Mouse (Mus musculus): ENCODE results near the gene Dpy19l3.

Dpy19l3 gene

DNA sequence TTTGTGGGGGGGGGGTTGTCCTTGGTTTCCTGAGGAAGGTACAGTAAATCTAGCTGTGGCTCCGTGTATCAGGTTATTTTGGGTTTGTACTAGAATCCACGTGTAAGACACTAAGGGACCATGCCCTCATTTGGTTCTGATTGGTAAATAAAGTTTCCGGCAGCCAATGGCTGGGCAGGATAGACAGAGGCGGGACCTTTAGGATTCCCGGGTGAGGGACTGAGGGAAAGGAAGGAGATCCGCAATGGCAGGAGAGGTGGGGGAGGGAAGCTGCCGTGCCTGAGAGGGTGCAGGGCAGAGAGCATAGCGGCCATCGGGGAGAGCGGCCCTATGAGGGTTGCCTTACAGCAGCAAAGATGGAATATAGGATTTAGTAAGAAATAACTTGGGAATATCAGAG is 67.0 kb downstream of the Dpy19l3 start:
- peak; percentile 56 for DNase-seq

- peak; percentile 61 for DNase-seq
Observed at GRCm38 (mm10) chr7:35686756-35687155, 67.5 kb downstream of the Dpy19l3 start.

DNA sequence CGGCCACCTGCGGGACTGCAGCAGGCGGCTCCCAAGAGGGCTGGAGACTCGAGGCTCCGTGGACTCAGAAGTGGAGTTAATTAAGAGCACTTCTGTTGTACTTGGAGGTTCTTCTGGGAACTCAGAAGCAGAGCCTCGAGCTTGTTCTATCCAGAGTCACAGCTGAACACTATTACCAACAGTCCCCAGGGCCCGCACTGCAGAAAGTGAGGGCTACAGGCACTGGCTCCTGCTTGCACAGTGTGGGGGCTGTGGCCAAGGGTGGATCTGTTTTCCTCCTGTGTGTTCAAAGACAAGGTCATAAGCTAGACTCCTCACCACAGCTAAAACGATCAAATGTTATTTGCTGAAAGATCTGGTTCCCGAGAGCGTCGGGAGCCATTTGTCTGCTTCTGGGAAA is 68.0 kb downstream of the Dpy19l3 start:
- peak; percentile 7 for DNase-seq

GRCm38 (mm10) chr7:35683409-35684122 is 70.7 kb downstream of the Dpy19l3 start:
- DNase-seq: no peak

GRCm38 (mm10) chr7:35681559-35681958 is 72.7 kb downstream of the Dpy19l3 start:
- DNase-seq: no peak

DNA sequence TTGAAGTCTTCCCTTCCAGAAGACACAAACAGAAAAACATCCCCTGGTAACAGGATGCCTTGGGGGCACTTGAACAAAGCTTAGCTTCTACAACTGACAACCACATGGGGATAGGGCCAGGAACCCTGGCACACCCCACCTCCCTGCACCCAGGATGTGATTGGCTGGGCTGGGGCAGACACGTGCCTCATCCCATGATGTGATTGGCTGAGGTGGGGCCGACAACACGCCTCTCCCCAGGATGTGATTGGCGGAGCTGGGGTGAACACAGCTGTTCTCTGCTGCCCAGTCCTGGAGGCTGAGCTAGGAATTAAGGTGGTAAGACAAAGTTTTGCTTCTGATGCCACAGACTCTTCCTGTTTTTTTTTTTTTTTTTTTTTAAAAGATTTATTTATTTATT is 75.3 kb downstream of the Dpy19l3 start:
- DNase-seq: no peak

DNA sequence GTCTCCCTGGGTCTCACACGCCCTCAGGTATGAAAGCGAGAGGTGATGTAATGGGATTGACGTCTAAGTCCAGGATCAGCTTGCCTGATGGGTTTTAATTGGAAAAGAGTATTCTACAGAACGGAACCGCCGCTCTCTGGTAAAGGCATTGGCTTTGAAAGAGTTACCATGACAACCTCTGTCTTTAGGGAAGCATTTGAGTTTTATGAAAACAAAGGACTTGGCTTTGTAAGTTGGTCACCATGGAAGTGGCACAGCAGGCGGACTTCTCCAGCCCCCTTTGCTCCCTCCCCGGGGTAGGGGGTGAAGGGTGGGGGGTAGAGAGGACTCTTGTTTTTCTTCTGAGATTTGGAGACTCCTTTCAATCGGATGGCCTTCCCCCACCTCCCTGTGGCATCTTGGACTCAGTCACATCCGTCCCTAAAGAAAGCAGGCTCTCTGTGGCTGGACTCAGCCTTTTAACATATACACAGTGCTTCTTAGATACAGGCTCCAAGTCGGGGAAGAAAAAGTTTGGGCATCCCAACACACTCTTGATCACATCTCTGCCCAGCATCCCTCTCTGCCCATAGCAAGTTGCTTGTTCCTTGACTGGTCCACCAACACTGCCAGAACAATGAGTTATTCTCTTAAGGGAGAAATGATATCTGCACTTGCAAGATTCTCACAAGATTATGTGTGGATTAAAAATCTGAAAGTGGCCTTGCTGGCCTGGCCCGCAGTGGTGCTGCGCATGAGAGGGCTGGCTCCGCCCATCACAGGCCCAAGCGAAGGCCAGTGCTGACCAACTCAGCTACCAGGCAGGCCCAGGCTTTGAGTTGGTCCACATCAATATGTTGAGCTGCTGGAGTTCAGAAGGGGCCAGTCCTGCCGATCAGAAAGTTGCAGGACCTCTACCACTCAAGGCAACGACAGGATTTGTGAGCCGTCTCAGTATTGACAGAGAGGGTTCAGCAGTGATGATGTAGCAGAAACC is 85.9 kb downstream of the Dpy19l3 start:
- DNase-seq: no peak

GRCm38 (mm10) chr7:35663790-35664376 is 90.4 kb downstream of the Dpy19l3 start:
- DNase-seq: no peak

- DNase-seq: peak; percentile 34
Observed at GRCm38 (mm10) chr7:35659173-35659572, 95.1 kb downstream of the Dpy19l3 start.

DNA sequence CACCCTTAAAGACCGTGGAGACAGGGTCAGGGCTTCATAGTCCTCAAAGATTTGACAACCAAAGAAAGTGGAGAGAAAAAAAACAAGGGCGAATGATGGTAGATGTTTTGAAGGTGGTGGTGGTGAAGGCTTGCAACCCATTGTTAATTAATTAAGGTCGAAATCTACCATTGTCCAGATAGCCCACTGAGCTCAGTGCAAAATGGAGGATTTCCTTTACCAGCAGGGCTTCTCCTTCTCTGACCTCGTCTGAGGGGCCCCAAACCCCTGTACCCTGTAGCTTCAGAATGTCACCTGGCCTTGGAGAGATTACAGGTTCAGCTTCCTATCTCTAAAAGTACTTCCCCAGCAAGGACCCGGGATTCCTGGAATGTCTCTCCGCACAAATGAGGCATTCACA is 96.4 kb downstream of the Dpy19l3 start:
- DNase-seq: no peak

GRCm38 (mm10) chr7:35651583-35652270 is 102.5 kb downstream of the Dpy19l3 start:
- DNase-seq: no peak

- DNase-seq: peak; percentile 72
Observed at GRCm38 (mm10) chr7:35650716-35651410, 103.4 kb downstream of the Dpy19l3 start.

GRCm38 (mm10) chr7:35649071-35649470 is 105.2 kb downstream of the Dpy19l3 start:
- DNase-seq: peak; percentile 68

GRCm38 (mm10) chr7:35648239-35649069 is 105.8 kb downstream of the Dpy19l3 start:
- DNase-seq: no peak

DNA sequence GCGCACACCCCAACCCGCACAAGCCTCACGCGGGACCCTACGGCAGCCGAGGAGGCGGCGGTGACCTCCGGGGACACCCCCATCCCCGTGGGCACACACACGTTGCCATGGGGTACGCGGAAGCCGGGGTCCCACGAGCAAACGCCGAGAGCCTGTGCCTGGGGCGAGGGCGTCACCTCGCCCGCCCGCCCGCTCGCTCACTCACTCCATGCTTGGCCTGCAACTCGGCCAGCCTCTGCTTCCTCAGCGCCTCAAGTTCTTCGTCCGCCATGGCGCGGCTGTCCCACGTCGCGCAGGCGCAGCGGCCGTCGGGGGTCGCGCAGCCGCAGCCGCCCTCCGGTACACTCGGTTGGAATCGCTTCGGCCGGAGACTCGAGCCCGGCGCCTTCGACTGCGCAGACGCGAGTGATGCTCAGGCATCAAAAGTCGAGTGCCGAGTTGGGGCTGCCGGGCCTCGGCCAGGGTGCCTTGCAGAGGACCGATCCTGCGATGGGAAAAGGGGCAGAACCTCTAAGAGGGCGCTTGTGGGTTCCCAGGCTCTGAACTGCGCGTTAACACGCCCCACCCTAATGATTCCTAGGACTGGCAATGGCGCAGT is 107.1 kb downstream of the Dpy19l3 start, which contains the start of gene Pdcd5:
Gene Pdcd5 (minus strand): TSS at position 421 of the 598 bp plus-strand sequence.
- DNase-seq: peak; percentile 99

DNA sequence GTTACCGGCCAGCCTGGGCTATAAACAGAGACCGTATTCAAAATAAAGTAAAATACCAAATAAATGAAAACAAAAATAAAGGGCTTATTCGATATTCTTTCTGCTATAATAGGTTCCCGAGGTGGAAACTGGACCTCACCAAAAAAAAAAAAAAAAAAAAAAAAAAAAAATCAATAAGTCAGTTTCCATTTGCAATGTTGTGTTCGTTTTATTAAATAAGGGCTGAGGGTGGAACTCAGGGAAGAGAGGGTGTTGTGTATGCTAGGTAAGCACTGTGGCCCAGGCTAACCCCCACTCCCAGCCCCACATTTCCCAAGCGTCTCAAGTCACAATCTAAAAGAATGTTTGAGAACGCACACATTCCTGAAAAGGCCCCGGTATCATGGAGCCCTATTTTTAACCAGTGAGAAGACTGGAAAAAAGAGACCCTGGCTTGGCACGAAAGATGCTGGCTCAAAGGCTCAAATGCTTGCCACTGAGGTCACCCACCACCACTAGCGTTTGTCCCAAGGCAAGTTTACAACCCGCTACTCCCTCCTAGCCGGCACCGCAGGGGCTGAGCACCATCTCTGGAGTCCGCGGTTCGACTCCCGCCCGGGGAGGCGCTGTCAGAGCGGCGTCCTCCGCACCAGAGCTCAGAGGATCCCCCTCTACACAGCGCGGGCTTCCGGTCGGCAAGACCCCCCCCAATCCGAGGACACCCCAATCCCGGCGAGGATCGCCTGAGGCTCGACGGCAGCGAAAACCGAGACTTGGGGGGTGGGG is 107.8 kb downstream of the Dpy19l3 start:
- peak; percentile 46 for DNase-seq

DNA sequence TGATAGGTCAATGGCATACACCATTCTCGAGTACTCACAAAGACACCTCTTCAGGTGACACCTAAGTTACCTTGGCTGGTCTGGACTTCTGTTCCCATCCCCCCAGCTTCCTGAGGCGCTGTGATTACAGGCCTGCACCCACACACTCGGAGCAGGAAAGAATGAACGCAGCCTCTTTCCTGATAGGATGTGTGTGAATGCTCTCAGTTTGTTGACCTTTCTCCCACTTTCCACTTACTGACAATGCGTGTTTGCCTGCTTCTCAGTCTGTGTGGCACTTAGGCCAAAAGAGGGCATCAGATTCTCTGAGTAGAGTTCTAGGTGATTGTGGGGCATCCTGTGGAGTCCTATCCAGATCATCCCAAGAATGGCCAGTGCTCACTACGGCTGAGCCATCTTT is 114.2 kb downstream of the Dpy19l3 start:
- DNase-seq: no peak

- DNase-seq: no peak
Observed at GRCm38 (mm10) chr7:35636874-35637273, 117.4 kb downstream of the Dpy19l3 start.

GRCm38 (mm10) chr7:35636229-35636628 is 118.0 kb downstream of the Dpy19l3 start:
- DNase-seq: peak; percentile 35
